Mouse (Mus musculus) stomach, postnatal 0 days (tissue): Measurements from ENCODE around the gene Edn1. TPM values are rescaled to one million over a fixed set of nuclear protein-coding genes. Genes with fewer than 3 reads are reported as not detected.

Experiments
- ATAC-seq: fragments of 200-750 bp; cut with Nextera tagmentation; 2 replicates; pipeline ENCODE4 v1.8.0; 2017; ENCODE audit not compliant: low FRiP score, low TSS enrichment
- DNase-seq: peaks from one replicate; pipeline ENCODE4 v3.0.0-alpha.2; 2016; ENCODE audit warnings: low spot score
- H3K27ac ChIP-seq: fragments of 300-500 bp; sonication (generic); replicated peaks from 2 replicates; pipeline ENCODE4 v1.5.1; 2014; ENCODE audit warnings: mild to moderate bottlenecking, control low read depth
- H3K27me3 ChIP-seq: fragments of 300-500 bp; sonication (generic); 2 replicates; pipeline ENCODE4 v1.6.1; 2014; ENCODE audit warnings: low read length; ENCODE audit not compliant: control insufficient read depth, insufficient read depth
- H3K36me3 ChIP-seq: fragments of 300-500 bp; sonication (generic); 2 replicates; pipeline ENCODE4 v1.6.1; 2014; ENCODE audit warnings: low read length, mixed read lengths; ENCODE audit not compliant: control insufficient read depth, insufficient read depth
- H3K4me1 ChIP-seq: fragments of 300-500 bp; sonication (generic); replicated peaks from 2 replicates; pipeline ENCODE4 v1.6.1; 2014; ENCODE audit warnings: antibody characterized with exemption; ENCODE audit not compliant: control insufficient read depth, insufficient read depth
- H3K4me2 ChIP-seq: fragments of 300-500 bp; sonication (generic); replicated peaks from 2 replicates; pipeline ENCODE4 v1.6.1; 2014; ENCODE audit warnings: low read depth, mild to moderate bottlenecking, control low read depth, moderate library complexity
- H3K4me3 ChIP-seq: fragments of 300-500 bp; sonication (generic); 2 replicates; pipeline ENCODE4 v1.5.1; 2014; ENCODE audit warnings: low read depth, low read length, control low read depth
- H3K9ac ChIP-seq: fragments of 300-500 bp; sonication (generic); 2 replicates; pipeline ENCODE4 v1.6.1; 2014; ENCODE audit warnings: mild to moderate bottlenecking, low read length, control low read depth, mixed read lengths
- H3K9me3 ChIP-seq: fragments of 300-500 bp; sonication (generic); 2 replicates; pipeline ENCODE4 v1.6.1; 2016; ENCODE audit warnings: low read length; ENCODE audit not compliant: control insufficient read depth
- CTCF ChIP-seq: IDR thresholded peaks from 2 replicates; pipeline ENCODE4 v1.5.1; 2016; ENCODE audit warnings: antibody characterized with exemption, low read depth, mild to moderate bottlenecking, moderate library complexity
- EP300 ChIP-seq: optimal IDR thresholded peaks from 2 replicates; pipeline ENCODE3; 2016; ENCODE audit warnings: antibody characterized with exemption
- WGBS: fragments of 180-500 bp; shearing (Covaris S2); extraction: QIAGEN DNeasy Blood & Tissue Kit; methylation state at CpG from one replicate; pipeline ENCODE4 v1.1.7; 2014; 5-methylcytosine and 5-hydroxymethylcytosine counted together
- polyA plus RNA-seq: library from polyadenylated mRNA; unstranded; fragments of >200 nt; fragmentation: Nextera tagmentation; extraction: Ambion mirVana; gene quantifications from 2 replicates; pipeline ENCODE4 v1.2.1, GENCODE M21; 2015

Gene Edn1
- polyA plus RNA-seq, 1 experiment from 2014 or later, result 14.3 TPM

DNA sequence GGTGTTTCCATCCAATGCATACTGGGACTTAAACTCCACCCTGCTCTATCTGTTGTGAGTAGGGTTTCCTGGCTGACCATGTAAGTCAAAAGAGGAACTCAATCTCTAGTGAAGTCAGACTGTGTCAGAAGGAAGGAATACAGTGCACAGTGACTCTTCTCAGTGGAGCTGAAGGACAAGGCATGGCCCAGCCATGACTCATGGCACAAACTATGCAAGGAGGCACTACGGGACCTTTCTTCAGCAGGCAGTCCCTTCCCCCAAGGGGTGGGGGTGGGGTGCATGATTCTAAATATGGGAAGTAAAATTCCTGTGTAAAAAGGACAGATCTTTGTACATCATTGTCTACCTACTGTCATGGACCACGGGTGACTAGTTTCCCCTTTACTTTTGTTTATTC, 27.3 kb downstream of the Edn1 start:
- 50% methylated on average over 2 of the region's 2 CpGs for WGBS
- H3K9ac ChIP-seq, result no peak overlapping the region
- ATAC-seq, result peak; percentile 94
- H3K9me3 ChIP-seq, result no peaks in the 10 kb centered on the region
- DNase-seq, result no peak
- H3K4me2 ChIP-seq, result no peak overlapping the region
- TF ChIP-seq EP300 (no peak), CTCF (no peak)
- H3K27me3 ChIP-seq, result no peaks in the 10 kb centered on the region
- H3K4me1 ChIP-seq, result no peaks in the 10 kb centered on the region
- no peaks in the 10 kb centered on the region for H3K36me3 ChIP-seq
- H3K27ac ChIP-seq, result no peak overlapping the region
- H3K4me3 ChIP-seq, result no peak overlapping the region

DNA sequence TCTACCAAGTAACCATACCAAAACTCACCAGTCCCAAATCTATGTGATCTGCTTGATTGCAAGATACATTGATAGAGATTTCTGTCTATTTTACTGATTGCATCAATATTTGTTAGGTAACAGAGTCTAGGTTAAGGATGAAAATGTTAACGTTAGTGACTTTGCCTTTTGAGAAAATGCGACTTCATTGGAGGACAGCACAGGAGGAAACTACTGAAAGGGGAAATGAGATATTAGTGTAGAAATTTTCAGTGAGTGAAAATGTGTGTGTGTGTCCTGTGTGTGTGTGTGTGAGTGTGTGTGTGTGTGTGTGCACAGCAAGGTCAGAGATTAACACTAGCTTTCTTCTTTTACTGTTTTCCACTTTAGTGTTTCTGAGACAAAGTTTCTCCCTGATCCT, 29.8 kb downstream of the Edn1 start:
- no peaks in the 10 kb centered on the region for H3K36me3 ChIP-seq
- H3K4me3 ChIP-seq, result no peak overlapping the region
- no peak overlapping the region for H3K9ac ChIP-seq
- H3K27me3 ChIP-seq, result no peaks in the 10 kb centered on the region
- no peak for ATAC-seq
- TF ChIP-seq CTCF (no peak), EP300 (no peak)
- H3K9me3 ChIP-seq, result no peaks in the 10 kb centered on the region
- WGBS, result 86% methylated on average over 2 of the region's 2 CpGs
- no peak overlapping the region for H3K4me2 ChIP-seq
- DNase-seq, result no peak
- no peak overlapping the region for H3K27ac ChIP-seq
- H3K4me1 ChIP-seq, result no peaks in the 10 kb centered on the region

GRCm38 (mm10) chr13:42334981-42335380, 33.7 kb downstream of the Edn1 start:
- no peak overlapping the region for H3K9ac ChIP-seq
- no peak overlapping the region for H3K4me2 ChIP-seq
- TF ChIP-seq EP300 (no peak), CTCF (no peak)
- no peaks in the 10 kb centered on the region for H3K36me3 ChIP-seq
- no peaks in the 10 kb centered on the region for H3K4me1 ChIP-seq
- H3K4me3 ChIP-seq, result no peak overlapping the region
- no peak for ATAC-seq
- H3K27ac ChIP-seq, result no peak overlapping the region
- H3K27me3 ChIP-seq, result no peaks in the 10 kb centered on the region
- H3K9me3 ChIP-seq, result no peaks in the 10 kb centered on the region
- DNase-seq, result no peak
- WGBS, result 89% methylated on average over 3 of the region's 3 CpGs

- Histone ChIP-seq H3K4me1 (no peaks in the 10 kb centered on the region), H3K9ac (no peak overlapping the region), H3K4me3 (no peak overlapping the region), H3K4me2 (no peak overlapping the region), H3K36me3 (no peaks in the 10 kb centered on the region), H3K9me3 (no peaks in the 10 kb centered on the region), H3K27me3 (no peaks in the 10 kb centered on the region), H3K27ac (0 out of 2 replicates have a peak overlapping the region, but pooled peaks have one; percentile 13)
- no peak for TF ChIP-seq EP300
- TF ChIP-seq CTCF, result no peak
- peak; percentile 86 for ATAC-seq
- 21% methylated on average over 4 of the region's 4 CpGs for WGBS
- no peak for DNase-seq
Observed at GRCm38 (mm10) chr13:42336414-42336813, 35.1 kb downstream of the Edn1 start.

- Histone ChIP-seq H3K4me3 (no peak overlapping the region), H3K27me3 (no peaks in the 10 kb centered on the region), H3K9ac (no peak overlapping the region), H3K4me2 (no peak overlapping the region), H3K4me1 (no peaks in the 10 kb centered on the region), H3K36me3 (no peaks in the 10 kb centered on the region), H3K27ac (no peak overlapping the region), H3K9me3 (no peaks in the 10 kb centered on the region)
- TF ChIP-seq EP300 (no peak), CTCF (no peak)
- 84% methylated on average over 2 of the region's 2 CpGs for WGBS
- DNase-seq, result no peak
- ATAC-seq, result no peak
Observed at GRCm38 (mm10) chr13:42337072-42337471, 35.8 kb downstream of the Edn1 start.

GRCm38 (mm10) chr13:42339466-42339865, 38.2 kb downstream of the Edn1 start:
- peak overlapping the region; percentile 49; the same call in 1 of the 2 replicates for H3K27ac ChIP-seq
- peak; percentile 80 for ATAC-seq
- H3K4me1 ChIP-seq, result no peaks in the 10 kb centered on the region
- H3K36me3 ChIP-seq, result no peaks in the 10 kb centered on the region
- no peak overlapping the region for H3K4me3 ChIP-seq
- no peak overlapping the region for H3K9ac ChIP-seq
- no peak for TF ChIP-seq CTCF
- no peak for TF ChIP-seq EP300
- H3K27me3 ChIP-seq, result no peaks in the 10 kb centered on the region
- DNase-seq, result peak; percentile 50
- WGBS, result 51% methylated on average over 2 of the region's 2 CpGs
- no peak overlapping the region for H3K4me2 ChIP-seq
- no peaks in the 10 kb centered on the region for H3K9me3 ChIP-seq
